Mouse (Mus musculus): ENCODE data around the gene Dock2. TPM values are rescaled to one million over a fixed set of nuclear protein-coding genes. Genes with fewer than 3 reads are reported as not detected.

Dock2 gene
- polyA plus RNA-seq, 1 experiment from 2014 or later = 2.1 TPM

DNA sequence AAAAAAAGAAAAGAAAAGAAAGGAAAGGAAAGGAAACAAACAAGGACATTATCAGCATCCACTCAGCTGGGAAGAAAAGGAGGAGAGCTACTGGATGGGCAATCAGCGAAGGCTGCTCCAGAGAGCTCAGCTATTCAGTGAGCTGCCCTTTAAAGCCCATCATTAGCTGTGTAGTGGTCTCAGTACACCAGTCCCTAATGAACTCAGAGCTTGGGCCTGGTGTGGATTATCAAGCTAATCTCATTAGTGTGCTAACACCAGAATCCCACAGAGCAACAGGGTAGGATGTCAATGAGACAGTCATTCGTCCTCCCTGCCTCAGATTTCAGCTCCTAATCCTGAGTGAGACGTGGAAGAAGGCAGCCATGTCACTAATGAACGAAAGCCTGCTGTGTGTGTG is 493.4 kb downstream of the Dock2 start:
- Histone ChIP-seq H3K27ac (replicated peaks) (no peak overlapping the region), H3K4me1 (no peaks in the 10 kb centered on the region), H3K36me3 (no peaks in the 10 kb centered on the region), H3K27me3 (no peaks in the 10 kb centered on the region), H3K9me3 (replicated peaks) (no peaks in the 10 kb centered on the region), H3K9ac (no peak overlapping the region), H3K4me2 (replicated peaks) (no peak overlapping the region), H3K4me3 (replicated peaks) (no peak overlapping the region)
- ATAC-seq (ENCODE audit: insufficient number of reproducible peaks, low FRiP score, low TSS enrichment, low read depth) = no peak
- 28% methylated on average over 4 of the region's 4 CpGs for WGBS

DNA sequence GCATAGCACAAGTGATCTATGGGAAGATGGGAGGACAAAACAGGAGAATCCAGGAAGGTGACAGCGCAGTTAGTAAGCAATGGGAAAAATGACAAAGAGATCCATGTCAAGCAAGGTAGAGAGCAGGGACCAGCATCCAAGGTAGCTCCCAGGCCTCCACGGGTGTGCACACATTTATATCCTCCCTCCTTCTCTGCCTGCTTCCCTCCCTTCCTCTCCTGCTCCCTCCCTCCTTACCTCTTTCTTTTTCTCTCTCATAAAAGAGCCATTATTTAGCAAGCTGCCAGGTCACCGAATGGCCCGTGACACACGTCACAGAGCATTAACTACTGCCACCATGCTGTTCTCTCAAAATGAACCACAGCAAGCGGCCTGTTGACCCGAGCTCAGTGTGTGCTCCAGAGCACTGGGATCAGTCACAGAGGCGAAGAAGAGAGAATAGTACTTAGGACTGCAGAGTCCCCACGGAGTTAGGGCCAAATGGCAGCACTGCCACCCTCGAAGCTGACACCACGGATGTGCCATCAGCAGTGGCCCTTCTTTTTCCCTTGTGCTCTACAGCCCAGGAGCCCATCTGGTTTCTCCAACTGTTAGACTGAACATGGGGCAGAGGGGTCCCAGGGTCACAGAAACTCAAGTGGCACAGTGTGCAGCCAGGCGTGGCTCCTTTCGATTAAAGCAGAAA is 499.4 kb downstream of the Dock2 start:
- Histone ChIP-seq H3K27me3 (no peaks in the 10 kb centered on the region), H3K9ac (no peak overlapping the region), H3K4me3 (replicated peaks) (no peak overlapping the region), H3K4me1 (no peaks in the 10 kb centered on the region), H3K36me3 (no peaks in the 10 kb centered on the region), H3K9me3 (replicated peaks) (no peaks in the 10 kb centered on the region), H3K4me2 (replicated peaks) (no peak overlapping the region), H3K27ac (replicated peaks) (no peak overlapping the region)
- 35% methylated on average over 13 of the region's 13 CpGs for WGBS
- ATAC-seq (ENCODE audit: insufficient number of reproducible peaks, low FRiP score, low TSS enrichment, low read depth) = no peak

DNA sequence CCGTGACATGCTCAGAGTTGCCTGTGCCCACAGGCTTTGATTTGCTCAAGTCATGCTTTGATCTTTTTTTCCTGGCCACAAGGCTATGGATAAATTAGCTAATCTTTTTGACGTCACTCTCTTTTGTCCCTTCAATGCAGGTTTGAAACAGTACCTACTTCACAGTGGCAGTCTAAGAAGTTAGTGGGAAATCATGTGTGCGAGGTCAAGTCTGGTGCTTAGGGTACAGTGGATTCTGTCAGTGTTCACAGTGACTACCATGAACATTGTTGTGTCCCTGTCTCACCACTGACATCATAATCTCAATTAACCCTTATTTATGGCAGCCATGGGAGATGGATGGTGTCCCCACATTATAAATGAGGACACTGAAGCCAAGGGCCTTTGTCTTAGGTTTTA is 506.6 kb downstream of the Dock2 start:
- no peaks in the 10 kb centered on the region for H3K4me1 ChIP-seq
- ATAC-seq (ENCODE audit: insufficient number of reproducible peaks, low FRiP score, low TSS enrichment, low read depth) = no peak
- no peaks in the 10 kb centered on the region for H3K36me3 ChIP-seq

DNA sequence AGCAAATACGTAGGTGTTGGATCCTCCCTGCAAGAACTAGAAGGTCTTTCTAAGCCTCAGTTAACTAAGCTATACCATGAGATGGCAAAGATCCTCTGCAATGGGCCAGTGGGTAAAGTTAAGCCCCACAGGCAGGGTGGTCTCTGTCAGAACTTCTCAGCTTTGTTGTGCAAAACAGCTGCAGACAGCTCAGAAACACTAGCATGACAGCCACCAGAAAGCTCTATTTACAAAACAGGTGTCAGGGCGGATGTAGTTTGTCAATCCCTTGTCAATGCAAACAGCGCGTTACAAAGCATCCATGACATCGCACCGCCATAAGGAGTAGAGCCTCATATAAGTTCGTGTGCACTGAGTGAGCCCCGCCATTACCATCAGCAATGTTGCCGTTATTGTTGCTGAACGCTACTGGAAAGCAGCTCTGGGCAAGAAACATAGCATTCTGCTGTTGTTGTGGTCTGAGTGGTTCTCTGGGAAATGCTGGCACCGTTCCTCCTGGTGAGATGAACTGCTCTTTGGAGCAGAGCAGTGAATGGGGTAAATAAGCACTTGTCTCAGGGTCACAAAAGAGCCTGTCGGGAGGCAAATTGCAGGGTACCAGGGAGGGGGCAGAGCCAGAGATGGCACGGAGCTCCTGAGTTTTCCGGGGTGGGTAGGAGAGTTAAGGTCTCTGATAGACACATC is 507.2 kb downstream of the Dock2 start:
- H3K36me3 ChIP-seq = no peaks in the 10 kb centered on the region
- WGBS = 48% methylated on average over 14 of the region's 14 CpGs

More for the DNA sequence above, 506.6 kb downstream of the Dock2 start:
- H3K9ac ChIP-seq = no peak overlapping the region
- H3K4me3 ChIP-seq (replicated peaks) = no peak overlapping the region
- no peaks in the 10 kb centered on the region for H3K9me3 ChIP-seq (replicated peaks)
- H3K27me3 ChIP-seq = no peaks in the 10 kb centered on the region
- 41% methylated on average over 3 of the region's 3 CpGs for WGBS
- no peak overlapping the region for H3K27ac ChIP-seq (replicated peaks)
- H3K4me2 ChIP-seq (replicated peaks) = no peak overlapping the region

DNA sequence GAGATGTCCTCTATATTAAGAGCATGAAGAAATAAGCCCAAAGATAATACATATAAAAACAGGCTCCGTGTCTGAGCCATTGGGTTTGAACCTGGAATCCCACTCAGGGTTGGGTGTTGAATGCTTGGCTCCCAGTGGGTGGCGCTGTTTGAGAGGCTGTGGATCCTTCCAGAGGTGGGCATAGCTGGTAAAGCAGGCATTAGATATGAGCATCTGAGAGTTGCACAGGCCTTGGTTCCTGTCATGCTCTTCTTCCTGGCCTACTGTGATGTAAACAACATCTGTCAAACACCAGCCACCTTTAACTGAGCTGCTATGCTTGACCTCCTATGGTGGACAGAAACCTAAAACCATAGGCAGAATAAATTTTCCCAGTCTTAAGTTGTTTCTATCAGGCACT is 507.8 kb downstream of the Dock2 start:
- ATAC-seq (ENCODE audit: insufficient number of reproducible peaks, low FRiP score, low TSS enrichment, low read depth) = no peak
- H3K9ac ChIP-seq = no peak overlapping the region
- H3K4me3 ChIP-seq (replicated peaks) = no peak overlapping the region
- no peaks in the 10 kb centered on the region for H3K27me3 ChIP-seq
- 33% methylated on average over 2 of the region's 2 CpGs for WGBS
- H3K36me3 ChIP-seq = no peaks in the 10 kb centered on the region
- no peaks in the 10 kb centered on the region for H3K9me3 ChIP-seq (replicated peaks)
- no peaks in the 10 kb centered on the region for H3K4me1 ChIP-seq
- H3K27ac ChIP-seq (replicated peaks) = no peak overlapping the region
- no peak overlapping the region for H3K4me2 ChIP-seq (replicated peaks)

More for the DNA sequence above, 507.2 kb downstream of the Dock2 start:
- H3K27me3 ChIP-seq = no peaks in the 10 kb centered on the region
- no peak overlapping the region for H3K9ac ChIP-seq
- no peak overlapping the region for H3K27ac ChIP-seq (replicated peaks)
- no peaks in the 10 kb centered on the region for H3K4me1 ChIP-seq
- H3K9me3 ChIP-seq (replicated peaks) = no peaks in the 10 kb centered on the region
- H3K4me3 ChIP-seq (replicated peaks) = no peak overlapping the region
- H3K4me2 ChIP-seq (replicated peaks) = no peak overlapping the region
- ATAC-seq (ENCODE audit: insufficient number of reproducible peaks, low FRiP score, low TSS enrichment, low read depth) = no peak

DNA sequence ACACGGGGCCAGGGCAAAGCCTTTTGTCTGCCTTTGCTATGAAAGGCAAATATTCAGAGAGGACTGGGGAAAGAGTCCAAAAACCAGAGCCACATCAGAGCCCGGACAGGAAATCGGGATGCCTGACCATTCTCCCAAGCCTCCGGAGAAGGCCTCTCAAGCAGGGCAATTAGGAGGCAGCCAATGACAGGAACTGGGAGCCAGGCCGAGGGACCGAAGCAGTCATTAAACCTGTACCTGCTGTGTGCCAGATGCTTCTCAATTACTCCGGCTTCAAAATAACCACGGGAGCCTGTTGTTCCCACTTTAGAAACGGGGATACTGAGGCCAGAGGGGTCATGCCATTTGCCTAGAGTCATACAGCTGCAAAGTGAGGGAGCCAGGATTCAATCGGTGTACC is 511.7 kb downstream of the Dock2 start:
- H3K36me3 ChIP-seq = no peaks in the 10 kb centered on the region
- H3K27me3 ChIP-seq = no peaks in the 10 kb centered on the region
- no peak for ATAC-seq (ENCODE audit: insufficient number of reproducible peaks, low FRiP score, low TSS enrichment, low read depth)
- H3K4me1 ChIP-seq = no peaks in the 10 kb centered on the region
- WGBS = 48% methylated on average over 10 of the region's 10 CpGs
- H3K4me3 ChIP-seq (replicated peaks) = no peak overlapping the region
- H3K9ac ChIP-seq = no peak overlapping the region
- no peak overlapping the region for H3K27ac ChIP-seq (replicated peaks)
- no peaks in the 10 kb centered on the region for H3K9me3 ChIP-seq (replicated peaks)
- no peak overlapping the region for H3K4me2 ChIP-seq (replicated peaks)

DNA sequence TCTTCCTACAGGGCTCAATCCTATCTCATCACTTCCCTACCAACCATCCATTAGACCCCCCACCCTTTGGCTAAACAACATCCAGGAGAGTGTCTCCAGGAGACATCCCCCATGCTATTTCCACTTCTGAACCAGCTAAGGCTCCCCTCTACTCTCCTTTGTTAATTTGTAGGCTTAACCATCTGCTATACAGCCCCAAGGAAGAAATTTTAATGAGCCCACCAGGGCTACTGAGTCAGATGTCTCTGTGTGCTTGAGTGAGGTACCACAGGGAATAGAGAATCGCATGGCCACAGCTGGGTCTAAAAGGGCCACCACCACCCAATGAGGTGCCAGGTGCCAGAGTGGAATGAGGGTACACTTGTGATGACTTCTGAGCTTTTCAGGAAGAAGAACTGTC is 519.6 kb downstream of the Dock2 start:
- Histone ChIP-seq H3K4me3 (replicated peaks) (no peak overlapping the region), H3K9me3 (replicated peaks) (no peaks in the 10 kb centered on the region), H3K4me1 (no peaks in the 10 kb centered on the region), H3K36me3 (no peaks in the 10 kb centered on the region), H3K4me2 (replicated peaks) (no peak overlapping the region), H3K27ac (replicated peaks) (no peak overlapping the region), H3K9ac (no peak overlapping the region), H3K27me3 (peaks cover 3% of the 10 kb centered on the region; the same call in 1 of the 2 replicates)
- 93% methylated on average over 1 of the region's 1 CpGs for WGBS
- ATAC-seq (ENCODE audit: insufficient number of reproducible peaks, low FRiP score, low TSS enrichment, low read depth) = no peak

DNA sequence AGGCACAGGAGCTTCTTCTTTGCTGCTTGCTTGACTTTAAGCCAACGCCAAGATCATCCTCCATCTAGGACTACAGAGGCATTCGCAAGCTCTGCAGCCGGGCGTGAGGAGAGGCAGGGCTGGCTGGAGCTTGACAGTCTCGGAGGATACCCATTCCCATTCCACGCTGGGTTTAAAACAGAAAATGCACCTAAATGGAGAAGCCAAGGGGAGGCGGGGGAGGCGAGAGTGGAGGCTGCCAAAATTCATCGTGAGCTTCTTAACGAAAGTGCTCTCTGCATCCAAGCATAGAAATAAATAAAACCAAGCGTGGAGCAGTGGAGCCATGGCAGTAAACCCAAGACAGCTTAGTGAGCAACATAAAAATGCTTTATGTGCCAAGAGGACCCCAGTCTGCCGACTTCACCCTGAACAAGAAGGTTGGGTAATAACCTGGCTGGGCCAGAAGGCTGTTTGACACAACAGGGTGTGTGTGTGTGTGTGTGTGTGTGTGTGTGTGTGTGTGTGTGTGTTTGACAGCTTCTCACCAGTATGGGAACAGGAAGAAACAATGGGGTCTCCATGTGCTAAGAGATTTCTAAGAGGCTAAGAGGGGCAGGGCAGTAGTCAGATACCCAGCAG is 524.7 kb downstream of the Dock2 start:
- H3K27me3 ChIP-seq = peaks cover 3% of the 10 kb centered on the region; the same call in 1 of the 2 replicates
- H3K36me3 ChIP-seq = no peaks in the 10 kb centered on the region
- no peak overlapping the region for H3K4me3 ChIP-seq (replicated peaks)
- no peaks in the 10 kb centered on the region for H3K9me3 ChIP-seq (replicated peaks)
- H3K4me1 ChIP-seq = no peaks in the 10 kb centered on the region
- no peak for ATAC-seq (ENCODE audit: insufficient number of reproducible peaks, low FRiP score, low TSS enrichment, low read depth)
- no peak overlapping the region for H3K9ac ChIP-seq
- H3K4me2 ChIP-seq (replicated peaks) = no peak overlapping the region
- WGBS = 80% methylated on average over 12 of the region's 12 CpGs
- no peak overlapping the region for H3K27ac ChIP-seq (replicated peaks)

DNA sequence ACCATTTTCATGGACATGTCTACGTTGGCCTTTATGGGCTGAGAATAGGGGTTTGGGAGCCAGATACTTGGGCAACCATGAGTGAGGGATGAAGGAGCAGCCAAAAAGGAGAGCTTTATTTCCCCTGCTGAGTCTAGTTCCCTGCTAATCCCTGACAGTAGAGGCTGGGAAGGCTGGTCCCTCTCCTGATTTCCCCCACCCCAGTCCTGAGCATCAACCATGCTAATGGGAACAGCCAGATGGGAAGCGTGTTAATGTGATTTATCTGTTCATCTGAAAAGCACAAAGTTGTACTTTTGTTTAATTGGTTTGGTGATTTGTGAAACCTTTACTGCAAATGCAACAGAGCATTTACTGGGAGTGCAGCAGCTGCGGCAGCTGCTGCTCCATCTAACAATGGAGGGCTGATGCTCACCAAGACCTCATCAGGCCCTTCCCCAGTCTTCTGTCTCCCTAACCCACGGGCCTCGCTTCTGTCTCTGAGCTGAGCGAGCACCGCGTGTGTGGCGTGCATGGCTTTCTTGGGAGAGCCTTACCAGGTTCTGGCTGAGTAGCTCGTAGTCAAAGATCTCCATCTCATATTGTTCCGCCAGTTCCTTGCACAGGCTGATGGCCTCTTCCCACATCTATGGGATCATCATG is 526.0 kb downstream of the Dock2 start:
- Histone ChIP-seq H3K4me1 (no peaks in the 10 kb centered on the region), H3K27me3 (no peaks in the 10 kb centered on the region), H3K9ac (no peak overlapping the region), H3K27ac (replicated peaks) (no peak overlapping the region), H3K4me2 (replicated peaks) (no peak overlapping the region), H3K4me3 (replicated peaks) (no peak overlapping the region), H3K36me3 (no peaks in the 10 kb centered on the region), H3K9me3 (replicated peaks) (no peaks in the 10 kb centered on the region)
- WGBS = 85% methylated on average over 11 of the region's 11 CpGs
- no peak for ATAC-seq (ENCODE audit: insufficient number of reproducible peaks, low FRiP score, low TSS enrichment, low read depth)

DNA sequence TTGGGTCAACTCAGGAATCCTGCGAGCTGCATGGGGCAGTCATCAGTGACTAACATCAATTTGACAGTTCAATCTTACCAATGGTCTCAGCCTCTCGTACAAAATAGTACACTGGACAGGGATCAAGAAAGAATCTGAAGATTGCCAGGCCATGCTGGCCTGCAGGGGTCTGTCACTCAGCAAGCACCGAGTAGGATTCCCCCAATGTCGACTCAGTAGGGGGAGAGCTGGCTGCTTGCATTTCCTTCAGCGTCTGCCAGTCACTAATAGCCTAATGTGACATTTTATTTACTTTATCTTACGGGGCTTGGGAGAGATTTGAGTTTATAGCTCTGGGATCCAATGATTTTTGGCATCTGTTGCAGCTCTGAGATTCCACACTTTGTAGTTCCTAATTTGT is 540.7 kb downstream of the Dock2 start:
- Histone ChIP-seq H3K36me3 (no peaks in the 10 kb centered on the region), H3K4me3 (replicated peaks) (no peak overlapping the region), H3K9ac (no peak overlapping the region), H3K27me3 (no peaks in the 10 kb centered on the region), H3K9me3 (replicated peaks) (no peaks in the 10 kb centered on the region), H3K4me1 (no peaks in the 10 kb centered on the region), H3K4me2 (replicated peaks) (no peak overlapping the region), H3K27ac (replicated peaks) (no peak overlapping the region)
- no peak for ATAC-seq (ENCODE audit: insufficient number of reproducible peaks, low FRiP score, low TSS enrichment, low read depth)
- 48% methylated on average over 6 of the region's 6 CpGs for WGBS

DNA sequence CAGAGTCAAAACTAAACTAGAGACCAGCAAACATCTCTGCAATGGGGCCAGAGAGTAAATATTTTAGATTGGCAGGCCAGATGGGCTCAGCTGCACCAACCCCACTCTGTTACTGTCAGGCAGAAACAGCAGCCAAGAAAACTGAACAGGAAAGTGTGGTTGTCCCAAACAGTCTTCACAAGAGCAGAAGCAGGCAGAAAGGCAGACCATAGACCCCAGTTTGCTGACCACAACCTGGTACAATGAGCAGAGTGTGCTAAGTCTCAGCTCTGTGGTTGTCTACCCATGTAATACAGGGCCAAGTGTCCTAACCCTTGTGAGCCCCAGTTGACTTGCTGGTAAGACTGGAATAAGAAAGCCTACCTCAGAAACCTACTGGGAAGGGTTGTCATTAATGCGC is 543.4 kb downstream of the Dock2 start:
- no peak overlapping the region for H3K9ac ChIP-seq
- H3K27ac ChIP-seq (replicated peaks) = no peak overlapping the region
- H3K4me3 ChIP-seq (replicated peaks) = no peak overlapping the region
- no peak for ATAC-seq (ENCODE audit: insufficient number of reproducible peaks, low FRiP score, low TSS enrichment, low read depth)
- no peaks in the 10 kb centered on the region for H3K4me1 ChIP-seq
- 89% methylated on average over 1 of the region's 1 CpGs for WGBS
- H3K4me2 ChIP-seq (replicated peaks) = no peak overlapping the region
- H3K9me3 ChIP-seq (replicated peaks) = no peaks in the 10 kb centered on the region
- no peaks in the 10 kb centered on the region for H3K27me3 ChIP-seq
- H3K36me3 ChIP-seq = no peaks in the 10 kb centered on the region
